Mouse (Mus musculus) frontal cortex, adult 2 months (tissue): Measurements from ENCODE around the gene Spindoc. TPM values are rescaled to one million over a fixed set of nuclear protein-coding genes. Genes with fewer than 3 reads are reported as not detected.
"Not testable (repeated sequence)": the region's sequence is repeated elsewhere in the genome, so short reads cannot be mapped to it uniquely, and the experiment has no call there.

Experiments
- DNase-seq, 2 experiments: peaks; one replicate each; pipeline ENCODE4 v3.0.0; 2022; ENCODE audit warnings: low spot score in 1 of 2; ENCODE audit errors: extremely low spot score in 1 of 2
- polyA plus RNA-seq: library from polyadenylated mRNA; depleted of rRNA; stranded (reverse); fragments of >200 nt; gene quantifications from 2 replicates; pipeline ENCODE4 v1.2.3, GENCODE M21; 2012

The Spindoc gene
- polyA plus RNA-seq, 1 experiment = 20.1 TPM

- DNase-seq = no peak
Observed at GRCm38 (mm10) chr19:7404623-7405229, 21.9 kb upstream of the Spindoc start.

GRCm38 (mm10) chr19:7400635-7401034 lies 17.8 kb upstream of the Spindoc start:
- no peak for DNase-seq

- not testable (repeated sequence) for DNase-seq
Observed at GRCm38 (mm10) chr19:7398898-7399297, 16.1 kb upstream of the Spindoc start.

DNA sequence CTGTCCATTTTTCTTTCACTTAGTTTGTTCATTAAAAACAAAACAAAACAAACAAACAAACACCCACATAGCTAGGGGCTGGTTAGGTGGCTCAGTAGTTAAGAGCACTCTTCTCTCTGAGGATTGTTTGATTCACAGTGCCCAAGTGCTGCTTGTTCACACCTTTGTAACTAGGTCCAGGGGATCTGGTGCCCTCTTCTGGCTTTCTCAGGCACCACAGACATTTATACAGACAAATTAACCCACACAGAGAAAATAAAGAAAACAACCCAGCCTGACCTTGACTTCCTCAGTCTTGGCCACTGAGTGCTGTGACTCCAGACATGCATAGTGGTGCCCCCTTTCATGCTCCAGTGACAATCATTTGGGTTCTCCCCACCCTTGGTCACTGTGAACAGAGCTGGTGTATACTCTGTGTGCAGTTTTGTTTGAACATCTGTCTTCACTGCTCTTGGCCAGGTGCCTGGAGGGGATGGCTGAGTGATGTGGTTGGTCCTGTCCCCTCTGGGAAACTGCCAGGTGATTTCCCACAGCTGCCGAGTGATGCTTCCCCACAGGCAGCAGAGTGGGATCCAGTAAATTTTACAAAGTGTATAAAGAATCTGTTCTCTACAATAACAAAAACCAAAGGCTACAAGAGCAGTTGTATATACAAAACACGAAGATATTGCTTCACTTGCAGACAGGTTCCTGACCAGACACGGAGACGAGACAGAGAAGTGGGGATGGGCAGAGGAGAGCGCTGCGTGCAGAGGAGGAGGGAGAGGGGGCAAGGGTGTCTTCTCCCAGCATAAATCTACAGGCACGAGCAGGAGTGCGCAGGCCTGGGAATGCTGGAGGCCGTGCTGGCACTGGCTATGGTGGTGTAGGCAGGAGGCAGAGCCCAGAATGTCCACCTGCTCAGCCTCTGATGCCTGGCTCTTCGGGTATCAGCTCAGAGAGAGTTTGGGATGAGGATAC lies 14.4 kb upstream of the Spindoc start:
- not testable (repeated sequence) for DNase-seq

GRCm38 (mm10) chr19:7388488-7388887 lies 5.7 kb upstream of the Spindoc start:
- DNase-seq = no peak

DNA sequence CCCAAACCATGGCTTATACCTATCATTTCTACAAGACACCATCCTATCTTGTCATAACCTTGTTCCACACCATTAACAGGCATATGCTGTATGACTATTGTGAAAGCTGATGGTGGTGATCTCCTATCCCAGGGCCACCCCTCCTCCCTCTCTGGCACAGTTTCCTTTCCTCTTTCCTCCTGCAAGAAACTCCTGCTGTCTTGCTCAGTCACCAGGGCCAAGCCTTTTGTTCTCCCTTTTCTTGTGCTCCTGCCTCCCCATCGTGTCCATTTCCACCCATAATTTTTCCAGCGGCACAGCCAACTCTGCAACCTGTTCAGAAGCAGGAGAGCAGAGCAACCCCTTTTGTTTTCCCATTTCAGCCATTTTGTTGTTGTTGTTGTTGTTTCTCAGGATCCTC lies 3.2 kb upstream of the Spindoc start:
- no peak for DNase-seq

- DNase-seq = peak in 1 of 2 experiments; percentile 35
Observed at GRCm38 (mm10) chr19:7382248-7382902, 419 bp downstream of the Spindoc start.

DNA sequence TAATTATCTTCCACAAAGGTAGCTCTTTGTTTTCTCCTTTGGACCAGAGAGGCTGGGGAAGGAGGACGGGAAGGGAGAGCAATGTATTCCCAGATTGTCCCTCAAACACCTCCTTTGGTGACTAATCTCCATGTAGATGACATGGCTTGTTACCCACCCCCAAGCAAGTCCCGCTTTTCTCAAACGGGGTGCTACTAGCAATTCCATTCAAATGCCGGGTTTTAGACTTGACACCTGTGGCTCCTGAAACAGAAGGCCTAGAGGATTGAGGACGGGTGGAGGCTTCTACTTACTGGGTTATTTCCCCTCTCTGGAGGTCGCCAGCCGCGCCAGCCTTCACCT lies 917 bp downstream of the Spindoc start:
- DNase-seq = no peak

- no peak for DNase-seq
Observed at GRCm38 (mm10) chr19:7377639-7378038, 5.2 kb downstream of the Spindoc start.

DNA sequence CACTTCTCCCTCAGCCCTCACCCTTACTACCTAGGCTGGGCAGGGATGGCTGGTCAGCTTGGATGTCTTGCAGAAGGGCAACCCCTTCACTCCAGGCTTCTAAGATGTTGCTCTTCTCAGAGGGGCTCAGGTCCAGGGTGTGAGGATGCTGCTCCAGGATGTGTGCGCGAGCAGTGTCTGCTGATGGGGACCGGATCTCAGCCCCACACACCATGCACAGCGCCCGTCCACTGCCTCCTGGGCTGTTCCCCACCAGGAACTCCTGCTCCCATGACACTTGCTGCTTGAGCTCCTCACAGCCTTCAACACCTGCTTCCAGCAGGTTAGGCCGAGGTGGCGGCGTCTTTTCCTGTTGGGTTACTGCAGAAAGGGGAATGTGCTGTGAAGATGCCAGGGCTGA lies 8.3 kb downstream of the Spindoc start:
- no peak for DNase-seq

GRCm38 (mm10) chr19:7369469-7369868 lies 13.3 kb downstream of the Spindoc start:
- not testable (repeated sequence) for DNase-seq

DNA sequence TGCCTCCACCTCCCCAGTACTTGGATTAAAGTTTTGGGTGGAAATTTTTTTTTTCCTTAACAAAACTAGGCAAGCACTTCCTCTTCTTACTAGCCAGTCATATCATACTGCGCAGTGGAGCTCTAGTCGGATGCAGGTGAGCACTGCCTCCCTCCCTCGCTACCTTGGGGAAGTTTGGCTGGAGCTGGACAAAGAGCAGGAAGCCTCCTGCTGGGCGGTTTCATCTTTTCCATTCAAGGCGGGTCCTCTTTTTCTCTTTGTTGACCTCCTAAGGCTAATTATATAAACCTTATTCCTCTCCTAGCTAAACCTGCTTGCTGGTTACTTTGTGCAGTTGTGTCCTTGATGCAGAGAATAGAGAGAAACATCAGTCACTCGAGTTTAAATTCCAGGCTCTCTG lies 29.2 kb downstream of the Spindoc start:
- DNase-seq = no peak

- DNase-seq = no peak
Observed at GRCm38 (mm10) chr19:7352809-7353495, 29.8 kb downstream of the Spindoc start.

- no peak for DNase-seq
Observed at GRCm38 (mm10) chr19:7349993-7350392, 32.8 kb downstream of the Spindoc start.

DNA sequence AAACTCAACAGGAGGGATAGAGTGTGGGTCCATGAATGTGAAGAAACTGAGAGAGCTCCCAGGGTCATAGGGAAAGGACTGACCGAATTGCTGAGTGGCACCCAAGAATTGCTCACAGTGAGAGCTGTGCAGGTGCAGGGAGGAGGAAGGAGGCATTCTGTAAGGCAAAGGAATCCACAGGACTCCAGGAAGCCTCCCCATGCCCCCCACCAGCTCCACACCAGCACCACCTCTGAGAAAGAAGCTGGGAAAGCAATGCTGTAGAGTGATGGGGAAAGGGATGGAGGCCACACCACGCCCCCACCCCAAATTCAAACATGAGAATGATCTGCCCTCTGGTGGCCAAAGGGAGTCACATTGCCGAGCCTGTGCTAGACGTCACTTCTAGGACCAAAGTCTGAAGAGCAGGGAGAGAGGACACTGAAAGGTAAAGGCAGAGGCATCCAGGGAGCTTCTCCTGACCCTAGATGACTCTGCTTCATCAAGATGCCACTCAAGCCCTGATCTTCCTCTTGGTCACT lies 37.5 kb downstream of the Spindoc start:
- peak in 1 of 2 experiments; percentile 71 for DNase-seq

DNA sequence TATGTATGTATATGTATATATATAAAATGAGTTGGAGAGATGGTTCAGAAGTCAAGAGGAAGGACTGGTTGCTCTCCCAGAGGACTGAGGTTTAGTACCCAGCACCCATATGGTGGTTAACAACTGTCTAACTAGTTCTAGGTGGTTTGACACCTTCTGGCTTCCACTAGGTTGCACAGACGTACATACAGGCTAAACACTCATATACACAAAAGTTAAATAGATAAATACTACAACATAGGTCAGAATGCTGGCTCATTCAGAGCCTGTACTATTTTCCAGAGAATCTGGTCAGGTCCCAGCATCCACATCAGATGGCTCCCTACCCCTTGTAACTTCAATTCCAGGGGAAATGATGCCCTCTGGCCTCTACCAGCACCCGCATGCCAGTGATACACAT lies 40.1 kb downstream of the Spindoc start:
- DNase-seq = no peak

- peak; percentile 99 for DNase-seq
Observed at GRCm38 (mm10) chr19:7341512-7342397, 41.0 kb downstream of the Spindoc start, which contains the start of gene Mark2. Gene Mark2 (minus strand): TSS chr19:7341860.

DNA sequence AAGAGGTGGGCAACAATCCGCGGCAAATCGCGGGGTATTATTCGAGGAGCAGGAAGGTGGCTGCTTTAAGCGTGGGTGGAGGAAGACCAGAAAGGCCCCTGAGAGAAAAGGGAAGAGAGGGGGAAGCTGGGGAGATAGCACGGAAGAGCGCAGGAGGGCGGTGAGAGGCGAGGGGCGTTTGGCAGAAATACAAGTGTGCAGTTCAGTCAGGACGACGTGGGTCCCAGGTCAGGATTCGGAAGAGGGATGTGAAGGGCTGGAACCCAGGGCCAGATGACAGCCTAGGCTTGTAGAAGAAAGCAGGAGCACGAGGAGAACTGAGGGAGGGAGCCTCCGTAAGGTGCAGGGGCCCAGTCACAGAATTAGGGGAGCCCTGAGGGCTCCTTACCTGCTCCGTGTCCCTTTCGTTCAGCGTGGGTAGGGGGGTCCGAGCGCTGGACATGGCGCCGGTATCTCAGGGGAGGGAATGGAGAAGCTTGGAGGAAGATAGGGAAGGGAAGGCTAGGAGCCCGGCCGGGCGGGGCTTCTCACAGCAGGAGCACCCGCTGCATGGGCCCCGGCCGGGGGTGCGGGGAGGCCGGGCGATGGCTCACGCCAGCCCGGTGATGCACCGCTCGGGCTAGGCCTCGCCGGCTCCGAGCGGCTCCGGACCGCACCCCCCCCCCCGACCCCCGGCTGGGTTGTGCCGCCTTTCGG lies 41.9 kb downstream of the Spindoc start:
- DNase-seq = no peak

DNA sequence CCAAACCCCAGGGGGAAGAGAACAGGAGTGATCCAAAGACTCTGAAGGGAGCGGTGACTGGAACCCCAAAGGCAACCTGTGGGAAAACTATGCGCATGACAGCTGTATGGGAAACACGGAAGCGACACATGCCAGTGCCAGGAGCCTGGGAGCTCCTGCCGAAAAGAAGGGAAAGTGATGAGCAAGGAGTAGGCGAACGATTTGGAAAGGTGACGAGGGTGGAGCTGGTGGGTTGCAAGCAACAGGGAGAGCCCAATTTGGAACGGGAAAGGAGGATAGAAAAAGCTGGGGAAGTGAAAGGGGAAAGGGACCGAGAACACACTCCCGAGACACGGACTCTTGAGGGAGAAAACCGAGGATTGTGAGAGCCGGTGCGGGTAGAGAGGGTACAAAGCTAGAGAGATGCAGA lies 42.4 kb downstream of the Spindoc start:
- peak; percentile 47 to 75 for DNase-seq
